Mouse (Mus musculus) CH12.LX (cell line): Measurements from ENCODE around the gene Maats1. TPM values are rescaled to one million over a fixed set of nuclear protein-coding genes. Genes with fewer than 3 reads are reported as not detected.

Source experiments
- DNase-seq: peaks from one replicate; pipeline ENCODE4 v3.0.0-alpha.2; 2013; ENCODE audit errors: extremely low read depth
- H3K27ac ChIP-seq: 2 replicates; pipeline ENCODE4 v1.5.1; 2012; ENCODE audit warnings: low read depth, mild to moderate bottlenecking, control low read depth, moderate library complexity; ENCODE audit not compliant: insufficient read depth
- H3K27me3 ChIP-seq: replicated peaks from 2 replicates; pipeline ENCODE3; 2012; ENCODE audit warnings: inconsistent platforms
- H3K36me3 ChIP-seq, 2 experiments: replicated peaks in 1 of 2; 2 replicates each; pipeline versions ENCODE3 to v1.6.1; 2012; ENCODE audit warnings: inconsistent platforms in 1 of 2, low read length in 1 of 2, mild to moderate bottlenecking in 1 of 2, mixed read lengths in 1 of 2, moderate library complexity in 1 of 2; ENCODE audit not compliant: control insufficient read depth in 1 of 2, insufficient read depth in 1 of 2
- H3K4me1 ChIP-seq, 2 experiments: 2 replicates each; pipeline ENCODE4 v1.6.1; 2012; ENCODE audit warnings: inconsistent platforms in 1 of 2, moderate library complexity in 1 of 2; ENCODE audit not compliant: insufficient read depth in 2 of 2, control insufficient read depth in 1 of 2
- H3K4me2 ChIP-seq: 2 replicates; pipeline ENCODE4 v1.6.1; 2012; ENCODE audit warnings: low read depth, mild to moderate bottlenecking, control low read depth; ENCODE audit not compliant: poor library complexity, insufficient read depth, severe bottlenecking
- H3K4me3 ChIP-seq, 3 experiments: fragments of 150-350 bp in 1 of 3; sonication (generic) in 1 of 3; replicated peaks in 1 of 3; 2 replicates each; pipeline versions ENCODE3 to v1.5.1; 2011 to 2012; ENCODE audit warnings: low read depth in 2 of 3, low read length in 2 of 3, mild to moderate bottlenecking in 2 of 3, moderate library complexity in 2 of 3, control low read depth in 1 of 3, improper control_type of control experiment in 1 of 3, inconsistent platforms in 1 of 3, mixed read lengths in 1 of 3; ENCODE audit not compliant: poor library complexity in 1 of 3
- H3K79me2 ChIP-seq: replicated peaks from 2 replicates; pipeline ENCODE4 v1.6.1; 2012; ENCODE audit warnings: mild to moderate bottlenecking, moderate library complexity; ENCODE audit not compliant: control insufficient read depth, poor library complexity, insufficient read depth, severe bottlenecking; ENCODE audit errors: extremely low read depth
- H3K9ac ChIP-seq: 2 replicates; pipeline ENCODE4 v1.6.1; 2012; ENCODE audit warnings: low read depth, mild to moderate bottlenecking, control low read depth, moderate library complexity; ENCODE audit not compliant: insufficient read depth
- H3K9me3 ChIP-seq: replicated peaks from 2 replicates; pipeline ENCODE3; 2012; ENCODE audit warnings: low read length, inconsistent platforms, mixed read lengths
- BHLHE40 ChIP-seq: IDR thresholded peaks from 2 replicates; pipeline ENCODE4 v1.6.1; 2011; ENCODE audit warnings: mild to moderate bottlenecking, low read depth, low read length, improper control_type of control experiment
- CTCF ChIP-seq, 2 experiments: IDR thresholded peaks in 1 of 2; conservative IDR thresholded peaks in 1 of 2; 2 replicates each; pipeline ENCODE4 v1.5.1; 2011 to 2012; ENCODE audit warnings: low read depth in 2 of 2, low read length in 2 of 2, improper control_type of control experiment in 1 of 2, inconsistent platforms in 1 of 2, mild to moderate bottlenecking in 1 of 2, moderate library complexity in 1 of 2
- ELF1 ChIP-seq: IDR thresholded peaks from 2 replicates; pipeline ENCODE4 v1.6.1; 2014; ENCODE audit warnings: low read depth, mild to moderate bottlenecking, inconsistent platforms, low read length, improper control_type of control experiment
- EP300 ChIP-seq: IDR thresholded peaks from 2 replicates; pipeline ENCODE4 v1.6.1; 2011; ENCODE audit warnings: low read length, improper control_type of control experiment
- ETS1 ChIP-seq: conservative IDR thresholded peaks from 2 replicates; pipeline ENCODE4 v1.6.1; 2012; ENCODE audit warnings: low read depth, mild to moderate bottlenecking, inconsistent platforms, low read length, improper control_type of control experiment, moderate library complexity
- GABPA ChIP-seq: IDR thresholded peaks from 2 replicates; pipeline ENCODE4 v1.6.1; 2012; ENCODE audit warnings: low read depth, low read length, improper control_type of control experiment, inconsistent platforms; ENCODE audit not compliant: insufficient replicate concordance
- IRF4 ChIP-seq: IDR thresholded peaks from 2 replicates; pipeline ENCODE4 v1.6.1; 2014; ENCODE audit warnings: low read depth, mild to moderate bottlenecking, inconsistent platforms, low read length, improper control_type of control experiment
- MAFK ChIP-seq: IDR thresholded peaks from 2 replicates; pipeline ENCODE4 v1.6.1; 2011; ENCODE audit warnings: low read length, improper control_type of control experiment; ENCODE audit not compliant: insufficient replicate concordance
- MAZ ChIP-seq: IDR thresholded peaks from 2 replicates; pipeline ENCODE4 v1.6.1; 2012; ENCODE audit warnings: low read depth, mild to moderate bottlenecking, inconsistent platforms, low read length, improper control_type of control experiment, moderate library complexity
- MEF2A ChIP-seq: IDR thresholded peaks from 2 replicates; pipeline ENCODE4 v1.6.1; 2014; ENCODE audit warnings: low read depth, mild to moderate bottlenecking, inconsistent platforms, low read length, improper control_type of control experiment, borderline replicate concordance
- MXI1 ChIP-seq: IDR thresholded peaks from 2 replicates; pipeline ENCODE4 v1.6.1; 2011; ENCODE audit warnings: mild to moderate bottlenecking, low read depth, low read length, improper control_type of control experiment
- NELFE ChIP-seq: IDR thresholded peaks from 2 replicates; pipeline ENCODE4 v1.6.1; 2011; ENCODE audit warnings: low read depth, low read length, improper control_type of control experiment
- NRF1 ChIP-seq: IDR thresholded peaks from 2 replicates; pipeline ENCODE4 v1.6.1; 2014; ENCODE audit warnings: low read depth, mild to moderate bottlenecking, inconsistent platforms, low read length, improper control_type of control experiment, moderate library complexity
- PAX5 ChIP-seq: IDR thresholded peaks from 2 replicates; pipeline ENCODE4 v1.6.1; 2012; ENCODE audit warnings: low read length, inconsistent platforms, mixed read lengths
- POLR2A ChIP-seq: IDR thresholded peaks from 2 replicates; pipeline ENCODE4 v1.6.1; 2011; ENCODE audit warnings: low read depth, mild to moderate bottlenecking, improper control_type of control experiment, low read length
- RCOR1 ChIP-seq: conservative IDR thresholded peaks from 2 replicates; pipeline ENCODE4 v1.6.1; 2012; ENCODE audit warnings: low read depth, mild to moderate bottlenecking, inconsistent platforms, low read length, improper control_type of control experiment
- SMC3 ChIP-seq: IDR thresholded peaks from 2 replicates; pipeline ENCODE4 v1.6.1; 2011; ENCODE audit warnings: low read depth, low read length, improper control_type of control experiment
- TBP ChIP-seq: conservative IDR thresholded peaks from 2 replicates; pipeline ENCODE4 v1.6.1; 2011; ENCODE audit warnings: low read depth, low read length, improper control_type of control experiment
- UBTF ChIP-seq: IDR thresholded peaks from 2 replicates; pipeline ENCODE4 v1.6.1; 2012; ENCODE audit warnings: low read depth, mild to moderate bottlenecking, inconsistent platforms, low read length, improper control_type of control experiment, moderate library complexity
- USF1 ChIP-seq: IDR thresholded peaks from 2 replicates; pipeline ENCODE4 v1.6.1; 2014; ENCODE audit warnings: low read depth, mild to moderate bottlenecking, inconsistent platforms, low read length, improper control_type of control experiment
- USF2 ChIP-seq: conservative IDR thresholded peaks from 2 replicates; pipeline ENCODE4 v1.6.1; 2011; ENCODE audit warnings: low read depth, low read length, improper control_type of control experiment
- ZC3H11A ChIP-seq: IDR thresholded peaks from 2 replicates; pipeline ENCODE4 v1.6.1; 2012; ENCODE audit warnings: low read depth, mild to moderate bottlenecking, inconsistent platforms, low read length, improper control_type of control experiment
- ZKSCAN1 ChIP-seq: IDR thresholded peaks from 2 replicates; pipeline ENCODE4 v1.6.1; 2012; ENCODE audit warnings: low read depth, inconsistent platforms, low read length, improper control_type of control experiment, borderline replicate concordance
- ZMIZ1 ChIP-seq: IDR thresholded peaks from 2 replicates; pipeline ENCODE4 v1.6.1; 2012; ENCODE audit warnings: low read depth, mild to moderate bottlenecking, inconsistent platforms, low read length, improper control_type of control experiment
- dilution Hi-C: fragments of 300-500 bp; cut with MboI; formaldehyde crosslinking; loops from 2 replicates; pipeline ENCODE4 v1.14.3; 2020; ENCODE audit warnings: low sequenced_read_pairs; ENCODE audit not compliant: extremely low pct_unique_long_range_greater_than_20kb, extremely low pct_ligation_motif_present
- in situ Hi-C: fragments of 300-500 bp; cut with MboI; formaldehyde crosslinking; loops from 3 replicates; pipeline ENCODE4 v1.14.3; 2019; ENCODE audit warnings: low sequenced_read_pairs, low pct_ligation_motif_present, low pct_unique_long_range_greater_than_20kb, mixed read lengths
- polyA plus RNA-seq: library from polyadenylated mRNA; unstranded; fragments of >175 nt; gene quantifications from 2 replicates; pipeline ENCODE4 v1.2.1, GENCODE M21; 2012; ENCODE audit warnings: low read depth; ENCODE audit not compliant: insufficient read length
- total RNA-seq, 2 experiments: library from RNA; depleted of rRNA; stranded (reverse); fragments of 300-350 nt in 1 of 2; fragments of >200 nt in 1 of 2; gene quantifications; 2 replicates each; pipeline ENCODE4 v1.2.3; 2012 to 2014

Gene Maats1
- total and polyA plus RNA-seq, 3 experiments: 1.9 to 3.9 (median 2.0) TPM

DNA sequence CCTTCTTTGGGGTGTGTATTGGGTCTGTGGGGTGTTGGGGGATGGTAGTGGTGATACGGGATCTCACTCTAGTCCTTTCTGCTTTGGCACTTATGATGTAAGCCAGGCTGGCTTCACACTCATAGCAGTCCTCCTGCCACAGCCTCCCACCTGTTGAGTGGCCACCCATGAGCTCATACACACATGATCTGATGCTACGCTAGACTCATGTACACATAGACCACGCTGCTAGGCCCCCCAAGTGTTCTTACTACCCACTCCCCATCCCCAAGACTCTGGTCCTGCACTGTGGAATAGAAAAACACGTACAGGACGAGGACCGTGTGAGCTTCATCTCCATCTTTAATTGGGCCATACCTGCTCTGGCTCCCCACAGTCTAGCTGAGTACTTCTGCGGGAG is 27.1 kb upstream of the Maats1 start:
- no peak for TF ChIP-seq CTCF (conservative IDR thresholded peaks at IDR 0.05 in 1 of 2, IDR thresholded peaks at IDR 0.05 in 1 of 2; ENCODE audit: low read depth in 2 of 2, low read length in 2 of 2)
- TF ChIP-seq POLR2A: no peak
- no peak for TF ChIP-seq NELFE
- TF ChIP-seq PAX5: no peak
- TF ChIP-seq MAZ: no peak
- no peak for TF ChIP-seq MXI1
- no peak for TF ChIP-seq SMC3
- TF ChIP-seq ZKSCAN1: no peak
- no peak for TF ChIP-seq ZC3H11A
- Histone ChIP-seq H3K4me1 (peaks cover 46 to 49% of the 10 kb centered on the region in 2 experiments), H3K4me3 (no peak overlapping the region), H3K79me2 (no peaks in the 10 kb centered on the region), H3K27me3 (no peaks in the 10 kb centered on the region), H3K9me3 (no peaks in the 10 kb centered on the region), H3K36me3 (peaks cover 0 to 5% of the 10 kb centered on the region in 2 experiments), H3K27ac (no peak overlapping the region), H3K9ac (no peak overlapping the region), H3K4me2 (no peak overlapping the region)
- in situ Hi-C loops: no loop called here
- dilution Hi-C loops: no loop called here
- DNase-seq: no peak

DNA sequence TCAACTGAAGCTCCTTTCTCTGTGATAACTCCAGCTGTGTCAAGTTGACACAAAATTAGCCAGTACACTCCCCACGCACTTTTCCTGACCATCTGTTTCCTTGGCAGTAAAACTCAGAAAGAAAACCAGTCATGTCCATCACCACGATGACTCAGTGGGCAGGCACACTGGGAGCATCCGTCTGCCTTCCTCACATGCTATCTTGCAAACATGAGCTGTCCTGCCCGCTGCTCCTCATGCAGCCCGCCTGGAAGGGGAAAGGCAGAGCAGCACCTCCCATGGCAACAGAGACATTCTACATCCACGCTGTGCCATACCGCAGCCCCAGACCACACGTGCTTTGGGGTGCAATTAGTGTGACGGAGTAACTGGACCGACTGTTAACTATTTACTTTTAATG is 26.4 kb upstream of the Maats1 start:
- in situ Hi-C loops: no loop called here
- no peaks in the 10 kb centered on the region for H3K27me3 ChIP-seq
- H3K79me2 ChIP-seq: no peaks in the 10 kb centered on the region
- no peak overlapping the region for H3K4me2 ChIP-seq
- no peak for TF ChIP-seq NRF1
- no peak for TF ChIP-seq RCOR1
- TF ChIP-seq MAZ: no peak
- no peak for TF ChIP-seq EP300
- no peak for TF ChIP-seq ZMIZ1
- TF ChIP-seq ELF1: no peak
- TF ChIP-seq MEF2A: no peak
- no peak for TF ChIP-seq ETS1
- TF ChIP-seq BHLHE40: no peak
- no peak for TF ChIP-seq USF2
- TF ChIP-seq TBP: no peak
- no peak for TF ChIP-seq IRF4
- TF ChIP-seq MAFK: no peak
- TF ChIP-seq SMC3: no peak
- no peak for TF ChIP-seq USF1
- TF ChIP-seq POLR2A: no peak
- no peak for TF ChIP-seq GABPA
- no peak for TF ChIP-seq UBTF
- no peaks in the 10 kb centered on the region for H3K9me3 ChIP-seq
- dilution Hi-C loops: no loop called here
- H3K4me1 ChIP-seq: peaks cover 43 to 49% of the 10 kb centered on the region in 2 experiments
- no peak for DNase-seq
- no peak overlapping the region for H3K9ac ChIP-seq
- H3K27ac ChIP-seq: no peak overlapping the region
- H3K4me3 ChIP-seq: peak overlapping the region in 1 of 3 experiments; percentile 25
- H3K36me3 ChIP-seq: peaks cover 0 to 7% of the 10 kb centered on the region in 2 experiments
